Mouse (Mus musculus): ENCODE results near the gene Pgs1.

- TF ChIP-seq CTCF (IDR thresholded peaks at IDR 0.05; ENCODE audit: control insufficient read depth, insufficient read depth, insufficient read length) (no peak), MYOG (IDR thresholded peaks at IDR 0.05; ENCODE audit: control insufficient read depth, extremely low read depth, insufficient read length) (no peak)
These were observed 3.7 kb upstream of the Pgs1 start for GRCm38 (mm10) chr11:117982426-117982825.

All from C2C12 (cell line).